Mouse (Mus musculus): ENCODE data around the gene Morn3. TPM values are rescaled to one million over a fixed set of nuclear protein-coding genes. Genes with fewer than 3 reads are reported as not detected.

Morn3 gene
- total and polyA plus RNA-seq, 3 experiments: not detected

GRCm38 (mm10) chr5:123005716-123006592 lies 40.9 kb downstream of the Morn3 start:
- DNase-seq (ENCODE audit: extremely low read depth): no peak
- H3K27ac ChIP-seq (ENCODE audit: insufficient read depth, low read depth): no peak overlapping the region

GRCm38 (mm10) chr5:123000901-123001300 lies 45.9 kb downstream of the Morn3 start:
- in situ Hi-C loops (cut with MboI; ENCODE audit: low pct_ligation_motif_present, low pct_unique_long_range_greater_than_20kb, low sequenced_read_pairs): no loop called here
- H3K27ac ChIP-seq (ENCODE audit: insufficient read depth, low read depth): no peak overlapping the region
- DNase-seq (ENCODE audit: extremely low read depth): no peak
- no peaks in the 10 kb centered on the region for H3K9me3 ChIP-seq (replicated peaks; ENCODE audit: low read length)
- H3K79me2 ChIP-seq (replicated peaks; ENCODE audit: control insufficient read depth, extremely low read depth, insufficient read depth, poor library complexity, severe bottlenecking): no peaks in the 10 kb centered on the region
- no peaks in the 10 kb centered on the region for H3K27me3 ChIP-seq (replicated peaks)
- H3K4me2 ChIP-seq (ENCODE audit: insufficient read depth, low read depth, poor library complexity, severe bottlenecking): no peak overlapping the region
- TF ChIP-seq UBTF (IDR thresholded peaks at IDR 0.05; ENCODE audit: low read depth, low read length) (no peak), USF2 (conservative IDR thresholded peaks at IDR 0.05; ENCODE audit: low read depth, low read length) (no peak), MEF2A (IDR thresholded peaks at IDR 0.05; ENCODE audit: borderline replicate concordance, low read depth, low read length) (no peak), RCOR1 (conservative IDR thresholded peaks at IDR 0.05; ENCODE audit: low read depth, low read length) (no peak)
- no peak overlapping the region for H3K9ac ChIP-seq (ENCODE audit: insufficient read depth, low read depth)
- peaks cover 0 to 9% of the 10 kb centered on the region in 2 experiments for H3K36me3 ChIP-seq (replicated peaks in 1 of 2; ENCODE audit: control insufficient read depth in 1 of 2, insufficient read depth in 1 of 2, low read length in 1 of 2)
- H3K4me3 ChIP-seq (replicated peaks in 1 of 3; ENCODE audit: low read depth in 2 of 3, low read length in 2 of 3, poor library complexity in 1 of 3): no peak overlapping the region
- dilution Hi-C loops (cut with MboI; ENCODE audit: extremely low pct_ligation_motif_present, extremely low pct_unique_long_range_greater_than_20kb, low sequenced_read_pairs): no loop called here
- peaks cover 7 to 21% of the 10 kb centered on the region in 2 experiments for H3K4me1 ChIP-seq (ENCODE audit: control insufficient read depth in 1 of 2, insufficient read depth in 2 of 2)

More at GRCm38 (mm10) chr5:123005716-123006592, 40.9 kb downstream of the Morn3 start:
- H3K4me2 ChIP-seq (ENCODE audit: insufficient read depth, low read depth, poor library complexity, severe bottlenecking): no peak overlapping the region
- no peaks in the 10 kb centered on the region for H3K79me2 ChIP-seq (replicated peaks; ENCODE audit: control insufficient read depth, extremely low read depth, insufficient read depth, poor library complexity, severe bottlenecking)
- TF ChIP-seq IRF4 (IDR thresholded peaks at IDR 0.05; ENCODE audit: low read depth, low read length) (no peak), ZMIZ1 (IDR thresholded peaks at IDR 0.05; ENCODE audit: low read depth, low read length) (no peak), MAZ (IDR thresholded peaks at IDR 0.05; ENCODE audit: low read depth, low read length) (no peak), ETS1 (conservative IDR thresholded peaks at IDR 0.05; ENCODE audit: low read depth, low read length) (no peak), ELF1 (IDR thresholded peaks at IDR 0.05; ENCODE audit: low read depth, low read length) (no peak), MAFK (IDR thresholded peaks at IDR 0.05; ENCODE audit: insufficient replicate concordance, low read length) (no peak), NRF1 (IDR thresholded peaks at IDR 0.05; ENCODE audit: low read depth, low read length) (no peak), RCOR1 (conservative IDR thresholded peaks at IDR 0.05; ENCODE audit: low read depth, low read length) (no peak), CHD2 (IDR thresholded peaks at IDR 0.05; ENCODE audit: low read length) (no peak), PAX5 (IDR thresholded peaks at IDR 0.05; ENCODE audit: low read length) (no peak), RAD21 (IDR thresholded peaks at IDR 0.05; ENCODE audit: low read depth, low read length) (no peak), ZC3H11A (IDR thresholded peaks at IDR 0.05; ENCODE audit: low read depth, low read length) (no peak), USF1 (IDR thresholded peaks at IDR 0.05; ENCODE audit: low read depth, low read length) (no peak), ZKSCAN1 (IDR thresholded peaks at IDR 0.05; ENCODE audit: borderline replicate concordance, low read depth, low read length) (no peak)
- dilution Hi-C loops (cut with MboI; ENCODE audit: extremely low pct_ligation_motif_present, extremely low pct_unique_long_range_greater_than_20kb, low sequenced_read_pairs) (no loop called here), in situ Hi-C loops (cut with MboI; ENCODE audit: low pct_ligation_motif_present, low pct_unique_long_range_greater_than_20kb, low sequenced_read_pairs) (no loop called here)
- H3K9ac ChIP-seq (ENCODE audit: insufficient read depth, low read depth): no peak overlapping the region
- no peaks in the 10 kb centered on the region for H3K9me3 ChIP-seq (replicated peaks; ENCODE audit: low read length)
- no peaks in the 10 kb centered on the region for H3K36me3 ChIP-seq (replicated peaks in 1 of 2; ENCODE audit: control insufficient read depth in 1 of 2, insufficient read depth in 1 of 2, low read length in 1 of 2)
- H3K27me3 ChIP-seq (replicated peaks): no peaks in the 10 kb centered on the region
- no peak overlapping the region for H3K4me3 ChIP-seq (replicated peaks in 1 of 3; ENCODE audit: low read depth in 2 of 3, low read length in 2 of 3, poor library complexity in 1 of 3)
- H3K4me1 ChIP-seq (ENCODE audit: control insufficient read depth in 1 of 2, insufficient read depth in 2 of 2): no peaks in the 10 kb centered on the region
